Mouse (Mus musculus) hindbrain, embryonic 16.5 days (tissue): ENCODE measurements at regions not wholly inside any gene's neighbourhood (a gene's known extent, or its start where the extent isn't known, plus 50 kb on each side); places are given as distances from the start of the nearest gene placed in this dataset.

Experiments used
- ATAC-seq: fragments of 200-750 bp; cut with Nextera tagmentation; 2 replicates; pipeline ENCODE4 v1.8.0; 2017; ENCODE audit warnings: moderate TSS enrichment, moderate library complexity
- H3K27ac ChIP-seq: fragments of 300-500 bp; sonication (generic); 2 replicates; pipeline ENCODE4 v1.5.1; 2014; ENCODE audit warnings: low read depth, mild to moderate bottlenecking, control low read depth, low read length, moderate library complexity
- H3K27me3 ChIP-seq: fragments of 300-500 bp; sonication (generic); replicated peaks from 2 replicates; pipeline ENCODE4 v1.6.1; 2014; ENCODE audit warnings: low read length; ENCODE audit not compliant: control insufficient read depth, insufficient read depth
- H3K36me3 ChIP-seq: fragments of 300-500 bp; sonication (generic); 2 replicates; pipeline ENCODE4 v1.6.1; 2014; ENCODE audit warnings: mild to moderate bottlenecking, low read length, moderate library complexity, mixed read lengths; ENCODE audit not compliant: control insufficient read depth, insufficient read depth
- H3K4me1 ChIP-seq: fragments of 300-500 bp; sonication (generic); 2 replicates; pipeline ENCODE4 v1.6.1; 2014; ENCODE audit warnings: low read depth, low read length; ENCODE audit not compliant: control insufficient read depth, insufficient read depth
- H3K4me2 ChIP-seq: fragments of 300-500 bp; sonication (generic); 2 replicates; pipeline ENCODE4 v1.6.1; 2014; ENCODE audit warnings: mild to moderate bottlenecking, low read length, control low read depth, moderate library complexity
- H3K4me3 ChIP-seq: fragments of 300-500 bp; sonication (generic); 2 replicates; pipeline ENCODE4 v1.5.1; 2014; ENCODE audit warnings: mild to moderate bottlenecking, low read length, control low read depth, moderate library complexity
- H3K9ac ChIP-seq: fragments of 300-500 bp; sonication (generic); 2 replicates; pipeline ENCODE4 v1.6.1; 2014; ENCODE audit warnings: low read depth, mild to moderate bottlenecking, control low read depth, low read length, moderate library complexity
- H3K9me3 ChIP-seq: fragments of 300-500 bp; sonication (generic); 2 replicates; pipeline ENCODE4 v1.6.1; 2014; ENCODE audit warnings: mild to moderate bottlenecking, low read length, moderate library complexity; ENCODE audit not compliant: control insufficient read depth
- WGBS: fragments of 180-500 bp; shearing (Covaris S2); extraction: QIAGEN DNeasy Blood & Tissue Kit; methylation state at CpG from one replicate; pipeline ENCODE4 v1.1.7; 2014; 5-methylcytosine and 5-hydroxymethylcytosine counted together

DNA sequence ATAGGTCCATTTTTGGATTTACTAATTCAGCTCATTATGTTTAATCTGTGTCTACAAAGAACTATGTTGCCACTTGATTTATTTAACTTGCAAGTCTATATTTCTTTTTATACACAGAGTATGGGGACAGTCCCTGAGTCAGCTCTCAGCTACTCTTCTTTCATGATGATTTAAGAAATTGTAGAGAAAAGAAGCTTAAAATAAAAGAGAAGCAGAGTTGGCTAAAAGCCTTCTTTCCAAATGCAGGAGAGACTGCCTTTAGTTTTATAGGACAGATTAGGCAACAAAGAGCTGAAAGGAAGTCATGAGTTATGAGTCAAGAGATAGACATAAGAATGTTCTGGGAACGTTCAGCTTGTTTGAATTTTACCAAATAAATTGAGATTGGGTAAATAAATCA is 1070.9 kb upstream of the Lrrc6 start:
- H3K4me2 ChIP-seq = no peak overlapping the region
- no peaks in the 10 kb centered on the region for H3K27me3 ChIP-seq
- no peaks in the 10 kb centered on the region for H3K4me1 ChIP-seq
- H3K9ac ChIP-seq = no peak overlapping the region
- H3K27ac ChIP-seq = no peak overlapping the region
- H3K9me3 ChIP-seq = peaks cover 4% of the 10 kb centered on the region
- no peak overlapping the region for H3K4me3 ChIP-seq
- H3K36me3 ChIP-seq = no peaks in the 10 kb centered on the region
- 75% methylated on average over 1 of the region's 1 CpGs for WGBS
- no peak for ATAC-seq

DNA sequence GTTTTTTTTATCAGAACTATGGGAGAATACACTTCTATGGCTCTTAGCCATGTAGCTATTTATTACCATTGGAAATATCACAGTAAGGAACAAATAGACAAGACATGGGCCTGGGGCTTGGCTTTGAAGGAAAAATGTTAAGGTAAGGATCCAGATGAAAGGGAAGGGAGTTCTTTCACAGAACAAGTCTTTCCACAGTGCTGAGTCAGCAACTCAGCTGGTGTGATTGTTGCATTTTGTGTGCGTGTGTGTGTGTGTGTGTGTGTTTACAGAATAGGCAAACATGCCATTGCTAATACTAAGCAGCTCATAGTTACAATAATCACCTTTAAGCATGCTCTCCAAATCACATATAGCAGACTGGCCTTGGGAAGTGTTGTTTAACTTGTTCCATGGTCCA is 1056.6 kb upstream of the Lrrc6 start:
- Histone ChIP-seq H3K27me3 (no peaks in the 10 kb centered on the region), H3K4me1 (no peaks in the 10 kb centered on the region), H3K4me3 (no peak overlapping the region), H3K27ac (no peak overlapping the region), H3K9me3 (no peaks in the 10 kb centered on the region), H3K9ac (no peak overlapping the region), H3K36me3 (no peaks in the 10 kb centered on the region), H3K4me2 (no peak overlapping the region)
- WGBS = 89% methylated on average over 1 of the region's 1 CpGs
- ATAC-seq = no peak

DNA sequence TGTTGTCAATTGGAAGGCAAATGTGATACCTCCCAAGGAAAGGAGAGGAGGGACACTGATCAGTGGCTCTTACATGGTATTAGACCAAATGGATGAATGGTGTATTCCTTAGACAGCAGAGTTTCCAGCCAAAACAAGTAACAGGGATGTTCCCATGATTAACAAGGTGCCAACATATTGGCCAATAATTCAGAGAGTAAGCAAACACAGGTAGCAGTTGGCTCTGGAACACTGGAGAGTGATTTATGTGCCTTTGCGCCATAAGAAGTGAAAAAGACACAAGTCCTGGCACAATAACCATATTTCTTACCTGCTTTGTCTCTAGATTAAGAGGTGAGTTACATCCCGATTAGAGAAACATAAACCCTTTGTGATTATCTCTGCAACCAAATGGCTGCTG is 1051.2 kb upstream of the Lrrc6 start:
- no peak for ATAC-seq
- H3K27me3 ChIP-seq = no peaks in the 10 kb centered on the region
- 74% methylated on average over 2 of the region's 2 CpGs for WGBS
- H3K36me3 ChIP-seq = no peaks in the 10 kb centered on the region
- no peak overlapping the region for H3K4me3 ChIP-seq
- no peak overlapping the region for H3K27ac ChIP-seq
- no peak overlapping the region for H3K9ac ChIP-seq
- H3K4me2 ChIP-seq = no peak overlapping the region
- H3K4me1 ChIP-seq = no peaks in the 10 kb centered on the region
- H3K9me3 ChIP-seq = no peaks in the 10 kb centered on the region

DNA sequence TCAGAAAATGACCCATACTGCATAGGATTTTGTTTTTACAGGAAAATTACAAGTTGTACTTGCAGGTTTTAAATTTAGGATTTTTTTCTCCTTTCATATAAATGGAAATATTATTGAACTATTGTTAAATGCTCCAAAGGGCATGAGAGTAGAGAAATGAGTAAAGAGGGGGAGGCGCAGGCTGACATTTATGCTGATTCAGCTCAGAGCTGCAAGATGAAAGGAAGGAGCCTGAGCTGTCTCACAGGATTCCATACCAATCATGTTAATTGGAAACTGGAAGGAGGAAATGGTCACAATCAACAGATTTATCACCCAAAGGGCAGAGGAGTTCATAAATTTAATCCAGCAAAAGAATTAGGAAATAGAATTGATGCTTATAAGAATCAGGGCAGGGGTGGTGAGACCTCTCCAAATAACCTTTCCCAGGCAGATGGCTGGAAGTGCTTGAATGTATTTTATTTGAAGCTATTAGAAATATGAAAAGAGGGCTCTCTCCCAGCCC is 1046.2 kb upstream of the Lrrc6 start:
- no peak for ATAC-seq
- 74% methylated on average over 1 of the region's 1 CpGs for WGBS

GRCm38 (mm10) chr15:67545745-67546144 is 1045.0 kb upstream of the Lrrc6 start:
- Histone ChIP-seq H3K4me2 (no peak overlapping the region), H3K27me3 (no peaks in the 10 kb centered on the region), H3K36me3 (no peaks in the 10 kb centered on the region), H3K9me3 (no peaks in the 10 kb centered on the region), H3K27ac (no peak overlapping the region), H3K4me3 (no peak overlapping the region), H3K9ac (no peak overlapping the region), H3K4me1 (no peaks in the 10 kb centered on the region)
- no peak for ATAC-seq
- WGBS = 93% methylated on average over 6 of the region's 6 CpGs

More for the DNA sequence above, 1046.2 kb upstream of the Lrrc6 start:
- Histone ChIP-seq H3K4me3 (no peak overlapping the region), H3K36me3 (no peaks in the 10 kb centered on the region), H3K27me3 (no peaks in the 10 kb centered on the region), H3K9me3 (no peaks in the 10 kb centered on the region), H3K27ac (no peak overlapping the region), H3K4me1 (no peaks in the 10 kb centered on the region), H3K9ac (no peak overlapping the region), H3K4me2 (no peak overlapping the region)

- Histone ChIP-seq H3K4me3 (no peak overlapping the region), H3K4me2 (no peak overlapping the region), H3K9ac (no peak overlapping the region), H3K27me3 (no peaks in the 10 kb centered on the region), H3K9me3 (no peaks in the 10 kb centered on the region), H3K27ac (no peak overlapping the region), H3K4me1 (no peaks in the 10 kb centered on the region), H3K36me3 (no peaks in the 10 kb centered on the region)
- ATAC-seq = no peak
Observed at GRCm38 (mm10) chr15:67513722-67514121, 1013.0 kb upstream of the Lrrc6 start.

DNA sequence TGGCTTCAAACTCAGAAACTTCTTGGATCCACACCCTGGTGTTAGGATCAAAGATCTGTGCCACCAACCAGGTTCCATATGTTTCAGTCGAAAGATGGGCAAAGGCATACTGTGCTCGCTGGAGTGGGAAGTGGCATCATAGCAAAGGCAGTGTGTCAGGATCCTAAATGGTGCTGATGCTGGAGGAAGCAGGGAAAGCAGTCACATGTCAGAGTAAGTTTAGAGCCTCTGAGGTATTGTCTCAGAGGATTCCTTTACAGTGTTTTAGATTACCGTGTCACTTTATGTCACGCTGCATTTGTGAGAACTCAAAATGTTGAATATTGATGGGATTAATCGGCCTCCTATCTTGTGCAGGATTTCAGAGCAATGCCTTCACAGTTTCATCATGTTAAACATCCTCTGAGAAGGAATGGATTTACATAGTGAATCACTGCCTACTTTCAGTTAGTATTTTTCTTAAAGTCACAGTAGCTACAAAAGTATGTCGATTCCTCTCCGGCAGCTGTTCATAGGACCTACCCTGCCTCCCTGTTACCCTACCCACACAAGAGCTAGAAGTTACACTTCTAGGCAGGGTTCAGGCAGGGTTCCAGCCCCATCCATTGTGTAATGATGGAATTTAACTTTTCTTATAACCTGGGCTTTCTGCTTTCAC is 994.4 kb upstream of the Lrrc6 start:
- WGBS = 58% methylated on average over 7 of the region's 7 CpGs
- H3K9me3 ChIP-seq = no peaks in the 10 kb centered on the region
- ATAC-seq = no peak

GRCm38 (mm10) chr15:67481733-67482132 is 981.0 kb upstream of the Lrrc6 start:
- Histone ChIP-seq H3K4me2 (no peak overlapping the region), H3K9ac (no peak overlapping the region), H3K9me3 (no peaks in the 10 kb centered on the region), H3K4me1 (no peaks in the 10 kb centered on the region), H3K4me3 (no peak overlapping the region), H3K27ac (no peak overlapping the region), H3K27me3 (no peaks in the 10 kb centered on the region), H3K36me3 (no peaks in the 10 kb centered on the region)
- no peak for ATAC-seq
- 82% methylated on average over 2 of the region's 2 CpGs for WGBS

More for the DNA sequence above, 994.4 kb upstream of the Lrrc6 start:
- H3K4me1 ChIP-seq = no peaks in the 10 kb centered on the region
- H3K9ac ChIP-seq = no peak overlapping the region
- H3K4me2 ChIP-seq = no peak overlapping the region
- H3K27me3 ChIP-seq = no peaks in the 10 kb centered on the region
- H3K4me3 ChIP-seq = no peak overlapping the region
- no peaks in the 10 kb centered on the region for H3K36me3 ChIP-seq
- no peak overlapping the region for H3K27ac ChIP-seq

DNA sequence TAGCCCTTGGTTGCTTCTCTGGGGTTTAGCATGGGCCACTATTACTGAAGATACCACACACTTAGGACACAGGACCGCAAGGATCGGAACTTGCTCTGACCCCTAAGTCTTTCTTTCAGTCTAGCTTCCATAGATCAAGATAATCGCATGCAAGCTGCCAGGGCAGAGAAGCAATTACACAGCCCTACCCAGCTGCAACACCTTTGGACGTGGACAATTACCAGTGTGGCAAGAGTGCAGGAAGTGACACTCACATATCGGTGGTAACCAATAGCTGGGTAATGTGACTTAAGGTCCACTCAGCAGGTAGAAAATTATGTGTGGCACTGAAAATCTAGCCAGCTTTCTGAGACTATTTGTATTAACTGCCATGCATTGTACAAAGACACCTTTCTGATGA is 973.6 kb upstream of the Lrrc6 start:
- no peak overlapping the region for H3K4me3 ChIP-seq
- no peak overlapping the region for H3K4me2 ChIP-seq
- H3K9me3 ChIP-seq = no peaks in the 10 kb centered on the region
- no peak overlapping the region for H3K9ac ChIP-seq
- no peaks in the 10 kb centered on the region for H3K36me3 ChIP-seq
- H3K4me1 ChIP-seq = no peaks in the 10 kb centered on the region
- no peaks in the 10 kb centered on the region for H3K27me3 ChIP-seq
- WGBS = 92% methylated on average over 5 of the region's 5 CpGs
- no peak overlapping the region for H3K27ac ChIP-seq
- no peak for ATAC-seq

DNA sequence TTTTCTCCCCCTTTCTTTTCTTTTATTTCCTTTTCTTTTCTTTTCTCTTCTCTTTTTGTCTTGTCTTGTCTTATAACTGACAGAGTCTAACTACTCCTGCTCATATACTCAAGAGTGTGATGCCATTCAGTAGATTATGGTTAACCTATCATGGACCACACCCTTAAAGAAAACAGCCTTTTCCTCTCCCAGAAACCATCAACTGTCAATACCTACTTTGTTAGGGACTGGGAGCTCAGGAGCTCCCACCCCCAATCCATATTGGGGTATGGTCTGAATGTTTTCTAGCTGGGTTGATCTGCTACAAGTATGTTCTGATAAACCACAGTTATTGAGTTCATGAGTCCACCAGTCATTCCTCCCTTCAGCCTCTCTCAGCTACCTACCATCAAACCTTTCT is 972.3 kb upstream of the Lrrc6 start:
- Histone ChIP-seq H3K9me3 (no peaks in the 10 kb centered on the region), H3K27me3 (no peaks in the 10 kb centered on the region), H3K4me1 (no peaks in the 10 kb centered on the region), H3K4me2 (no peak overlapping the region), H3K4me3 (no peak overlapping the region), H3K36me3 (no peaks in the 10 kb centered on the region), H3K27ac (no peak overlapping the region), H3K9ac (no peak overlapping the region)
- no peak for ATAC-seq
